Mouse (Mus musculus) left cerebral cortex, postnatal 14 days (tissue): ENCODE results near the gene Coq3. TPM values are rescaled to one million over a fixed set of nuclear protein-coding genes. Genes with fewer than 3 reads are reported as not detected.

Experiments
- DNase-seq, 2 experiments: peaks; one replicate each; pipeline ENCODE4 v3.0.0; 2021 to 2022; ENCODE audit warnings: low spot score in 2 of 2, mixed read lengths in 1 of 2
- intact Hi-C: fragments of 180-260 bp; cut with DNase I; formaldehyde crosslinking; loops from one replicate; pipeline ENCODE4 v1.15.1; 2025
- long read RNA-seq, 2 experiments: library from polyadenylated mRNA; stranded (forward); transcript quantifications; one replicate each; pipeline ENCODE4 v2.0.0; 2021
- total RNA-seq, 2 experiments: library from RNA; stranded (reverse); gene quantifications; 2 replicates each; pipeline ENCODE4 v1.2.3; 2021

Gene Coq3
- total RNA-seq = 10 to 100 TPM; 12.3 to 12.5 TPM
- long read RNA-seq, experiment 1, transcript Coq3-201 (7 exons, 2,651 nt) = major isoform, 28 of 29 reads
- long read RNA-seq, experiment 1, partial matches to known transcripts = 1 of 29 reads
- long read RNA-seq, experiment 1, other reads (novel, unspliced or antisense) = 0 of 29 reads
- long read RNA-seq, experiment 2, transcript Coq3-201 (7 exons, 2,651 nt) = major isoform, 14 of 14 reads
- long read RNA-seq, experiment 2, partial matches to known transcripts = 0 of 14 reads
- long read RNA-seq, experiment 2, other reads (novel, unspliced or antisense) = 0 of 14 reads

- intact Hi-C loops = loop anchor here (5.0 kb wide), 3 partner anchors 53 to 113 kb away; partner anchors contain the start of gene Faxc
- DNase-seq = peak; percentile 79 to 86
Measured at GRCm38 (mm10) chr4:21879565-21880220, at the start of gene Coq3. TSS of gene Coq3 (plus strand) at chr4:21879673.

GRCm38 (mm10) chr4:21832844-21833243, 46.6 kb upstream of the Coq3 start:
- no peak for DNase-seq
- intact Hi-C loops = no loop called here

DNA sequence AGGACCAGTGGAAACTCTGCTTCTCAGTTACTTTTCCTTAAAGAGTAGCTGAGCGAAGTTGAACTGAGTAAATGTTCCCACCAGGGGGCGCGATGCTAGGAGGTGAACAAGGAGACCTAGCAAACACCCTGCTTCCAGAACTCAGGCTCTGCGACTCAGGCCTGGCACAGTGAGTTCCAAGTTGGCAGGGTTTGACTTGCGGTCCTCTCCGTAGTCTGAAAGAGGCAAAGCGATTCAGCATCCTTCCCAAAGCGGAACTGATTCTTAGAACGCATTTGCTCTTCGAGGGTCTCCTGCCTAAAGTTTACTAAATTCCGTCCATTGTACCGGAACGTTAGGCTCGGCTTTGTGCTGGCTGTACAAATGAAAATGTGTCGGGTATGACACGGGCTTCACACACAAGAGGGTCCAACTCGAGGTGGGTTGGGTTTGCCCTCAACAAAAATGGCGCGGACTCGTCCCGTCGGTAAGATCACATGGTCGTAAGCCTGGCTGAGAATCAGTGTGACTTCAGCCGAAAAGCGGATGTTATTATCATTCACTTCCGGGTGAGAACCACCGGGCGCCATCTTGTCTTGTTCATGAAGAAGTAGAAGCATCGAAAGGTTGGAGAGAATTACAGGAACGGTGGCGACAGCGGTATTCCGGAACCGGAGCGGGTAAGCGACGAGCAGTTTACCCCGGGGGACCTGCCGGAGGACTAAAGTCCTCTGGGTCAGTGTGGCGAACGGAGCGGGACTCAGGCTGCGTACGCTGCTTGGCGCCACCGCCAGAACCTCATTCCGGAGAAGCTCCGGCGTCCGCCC, 31.8 kb upstream of the Coq3 start, which contains the start of gene Pnisr:
TSS of gene Pnisr (plus strand) at position 103 of the 806 bp plus-strand sequence.
- intact Hi-C loops = loop anchor here (5.0 to 10.0 kb wide), 2 partner anchors 107 to 145 kb away; no protein-coding TSS in a partner anchor
- peak; percentile 96 to 98 for DNase-seq

DNA sequence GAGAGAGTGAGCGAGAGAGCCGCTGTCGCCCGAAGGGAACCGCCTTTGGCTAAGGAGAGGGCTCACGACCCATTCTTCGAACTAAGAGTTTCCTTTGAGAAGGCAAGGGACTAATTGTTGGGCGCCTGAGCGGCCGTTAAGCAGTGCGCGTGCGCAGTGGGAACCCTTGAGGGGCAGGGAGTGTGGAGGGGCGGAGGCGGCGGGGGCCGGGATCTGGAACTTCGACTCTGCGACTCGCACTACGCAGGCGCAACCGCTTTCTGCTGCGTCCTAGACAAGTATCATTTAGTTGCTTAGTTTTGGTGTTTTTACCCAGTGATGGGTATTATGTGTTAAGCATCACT, 31.2 kb upstream of the Coq3 start:
- DNase-seq = peak; percentile 90
- intact Hi-C loops = loop anchor here (5.0 to 10.0 kb wide), 2 partner anchors 107 to 144 kb away; no protein-coding TSS in a partner anchor

- DNase-seq = no peak
- intact Hi-C loops = no loop called here
Measured at GRCm38 (mm10) chr4:21857481-21857880, 22.0 kb upstream of the Coq3 start.

GRCm38 (mm10) chr4:21865226-21865625, 14.2 kb upstream of the Coq3 start:
- intact Hi-C loops = no loop called here
- no peak for DNase-seq

- DNase-seq = no peak
- intact Hi-C loops = loop anchor here (5.0 kb wide), 3 partner anchors 54 to 114 kb away; partner anchors contain the start of gene Faxc
Measured at GRCm38 (mm10) chr4:21878776-21879175, 697 bp upstream of the Coq3 start.

DNA sequence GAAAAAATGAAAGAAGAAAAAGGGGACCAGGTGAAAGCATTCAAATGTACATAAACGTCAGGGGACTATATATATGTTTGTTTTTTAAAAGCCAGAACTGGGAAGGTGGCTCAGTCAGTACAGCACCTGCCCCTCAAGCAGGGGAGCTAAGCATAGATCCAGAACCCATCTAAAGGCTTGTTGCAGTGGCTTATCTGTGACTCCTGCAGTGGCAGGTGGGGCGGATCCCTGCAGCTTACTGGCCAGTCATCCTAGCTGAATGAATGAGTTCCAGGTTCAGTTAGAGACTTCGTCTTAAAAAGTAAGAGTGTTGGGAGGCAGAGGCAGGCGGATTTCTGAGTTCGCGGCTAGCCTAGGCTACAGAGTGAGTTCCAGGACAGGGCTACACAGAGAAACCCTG, 3.3 kb downstream of the Coq3 start:
- intact Hi-C loops = no loop called here
- DNase-seq = no peak

DNA sequence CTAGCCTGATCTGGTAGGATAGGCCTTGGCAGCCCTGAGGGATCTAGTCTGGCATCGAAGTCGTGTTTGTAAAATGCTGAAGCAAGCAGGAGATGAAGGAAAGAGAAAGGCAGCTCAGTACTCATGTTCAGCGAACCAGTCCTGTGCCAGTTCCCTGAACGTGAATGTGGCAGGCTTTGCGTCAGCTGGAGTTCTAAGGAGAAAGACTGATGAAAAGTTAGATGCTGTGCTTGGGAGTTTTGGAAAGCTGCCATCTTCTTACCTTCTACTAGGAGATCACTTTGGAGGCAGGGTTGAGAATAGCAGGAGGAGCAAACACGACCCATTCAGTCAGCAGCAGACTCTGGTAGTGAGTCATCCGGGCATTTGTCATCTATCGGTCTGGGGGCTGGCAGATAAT, 6.4 kb downstream of the Coq3 start:
- intact Hi-C loops = no loop called here

GRCm38 (mm10) chr4:21930971-21931771, 51.7 kb downstream of the Coq3 start, which contains the start of gene Faxc:
TSS of gene Faxc (plus strand) at chr4:21931329.
- DNase-seq = peak; percentile 33 to 51
- intact Hi-C loops = loop anchor here (5.0 kb wide), 1 partner anchor 54 kb away; the partner anchor contains the start of gene Coq3

More for the DNA sequence above, 6.4 kb downstream of the Coq3 start:
- DNase-seq = no peak

GRCm38 (mm10) chr4:21931772-21932630, 52.5 kb downstream of the Coq3 start:
- intact Hi-C loops = loop anchor here (5.0 kb wide), 1 partner anchor 55 kb away; the partner anchor contains the start of gene Coq3
- DNase-seq = peak in 1 of 2 experiments; percentile 26

DNA sequence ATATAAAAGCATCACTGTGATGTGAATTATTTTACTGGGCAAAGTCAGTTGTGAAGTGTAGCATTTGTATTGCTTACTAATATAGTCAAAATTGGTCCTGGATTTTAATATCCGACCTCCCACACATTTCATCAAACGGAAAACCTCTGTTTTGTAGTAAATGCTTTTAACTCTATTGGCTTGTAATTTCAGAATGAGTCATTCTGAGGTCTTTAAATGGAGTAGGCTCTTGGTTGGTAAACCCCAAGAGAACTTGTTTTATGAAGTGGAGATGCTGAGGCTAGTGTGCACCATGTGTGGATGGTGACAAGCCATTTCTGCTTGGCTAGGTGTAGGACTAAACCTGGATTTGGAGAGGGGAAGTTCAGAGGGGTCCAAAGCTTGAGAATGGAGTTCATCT, 55.9 kb downstream of the Coq3 start:
- DNase-seq = no peak
- intact Hi-C loops = no loop called here

- no peak for DNase-seq
- intact Hi-C loops = no loop called here
Measured at GRCm38 (mm10) chr4:21936424-21936823, 57.0 kb downstream of the Coq3 start.

GRCm38 (mm10) chr4:21937890-21938289, 58.4 kb downstream of the Coq3 start:
- DNase-seq = no peak
- intact Hi-C loops = no loop called here

GRCm38 (mm10) chr4:21944672-21945071, 65.2 kb downstream of the Coq3 start:
- intact Hi-C loops = no loop called here
- DNase-seq = no peak

DNA sequence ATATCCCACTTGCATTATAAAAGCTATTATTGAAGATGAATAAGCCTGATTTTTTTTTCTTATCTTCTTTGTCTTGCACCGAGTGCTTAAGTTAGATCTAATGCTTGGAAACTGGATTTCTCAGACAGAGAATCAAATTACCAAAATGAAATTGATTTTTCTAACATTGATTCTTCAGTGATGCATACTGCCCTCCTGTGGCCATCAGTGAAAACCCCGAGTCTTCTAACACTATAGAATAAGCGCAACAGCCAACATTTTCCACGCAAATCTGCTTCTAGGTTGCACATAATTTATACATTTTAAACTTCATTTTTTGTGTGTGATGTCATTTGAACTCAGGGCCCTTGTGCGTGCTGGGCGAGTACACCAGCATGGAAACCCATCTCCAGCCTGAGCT, 72.0 kb downstream of the Coq3 start:
- DNase-seq = peak; percentile 58 to 73
- intact Hi-C loops = loop anchor here (5.0 to 10.0 kb wide), 3 partner anchors 36 to 107 kb away; partner anchors contain the start of genes Coq3 and Pnisr

GRCm38 (mm10) chr4:21952255-21952654, 72.8 kb downstream of the Coq3 start:
- DNase-seq = peak; percentile 27 to 40
- intact Hi-C loops = loop anchor here (5.0 to 10.0 kb wide), 3 partner anchors 35 to 107 kb away; partner anchors contain the start of genes Coq3 and Pnisr
